Mouse (Mus musculus): ENCODE data around the gene Bcl2l11. TPM values are rescaled to one million over a fixed set of nuclear protein-coding genes. Genes with fewer than 3 reads are reported as not detected.
"Not testable (repeated sequence)": the region's sequence is repeated elsewhere in the genome, so short reads cannot be mapped to it uniquely, and the experiment has no call there.

The Bcl2l11 gene
- polyA plus RNA-seq, 1 experiment, result 2.9 TPM

- H3K27ac ChIP-seq (replicated peaks; ENCODE audit: low read depth, low read length), result no peak overlapping the region
- no peaks in the 10 kb centered on the region for H3K4me1 ChIP-seq (ENCODE audit: control insufficient read depth, insufficient read depth, insufficient read length, low read length)
- no peak overlapping the region for H3K4me3 ChIP-seq (ENCODE audit: insufficient read depth, low read depth, low read length)
Measured at GRCm38 (mm10) chr2:128094196-128094595, 31.6 kb upstream of the Bcl2l11 start.

- H3K27ac ChIP-seq (replicated peaks; ENCODE audit: low read depth, low read length), result no peak overlapping the region
- no peak overlapping the region for H3K4me3 ChIP-seq (ENCODE audit: insufficient read depth, low read depth, low read length)
- H3K4me1 ChIP-seq (ENCODE audit: control insufficient read depth, insufficient read depth, insufficient read length, low read length), result no peaks in the 10 kb centered on the region
Measured at GRCm38 (mm10) chr2:128094602-128095001, 31.2 kb upstream of the Bcl2l11 start.

- H3K27ac ChIP-seq (replicated peaks; ENCODE audit: low read depth, low read length), result no peak overlapping the region
- H3K4me3 ChIP-seq (ENCODE audit: insufficient read depth, low read depth, low read length), result no peak overlapping the region
- no peaks in the 10 kb centered on the region for H3K4me1 ChIP-seq (ENCODE audit: control insufficient read depth, insufficient read depth, insufficient read length, low read length)
Measured at GRCm38 (mm10) chr2:128095270-128095669, 30.6 kb upstream of the Bcl2l11 start.

DNA sequence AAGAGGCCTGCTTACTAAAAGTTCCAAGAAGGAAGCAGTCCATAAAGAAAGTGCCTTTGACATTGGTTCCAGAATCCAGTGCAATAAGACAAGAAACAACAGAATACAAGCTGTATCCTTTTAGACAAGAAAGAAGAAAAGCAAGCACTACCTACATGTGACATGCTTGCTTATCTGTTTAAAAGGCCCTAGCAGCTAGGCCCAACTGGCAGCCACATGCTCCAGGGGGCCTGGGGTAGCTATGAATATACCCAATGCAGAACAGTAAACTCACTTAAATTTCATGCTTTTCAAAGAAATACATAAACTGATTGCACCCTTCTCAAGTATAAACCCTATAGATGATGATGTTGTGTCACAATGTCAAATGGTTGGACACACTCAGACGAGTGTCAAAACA is 29.8 kb upstream of the Bcl2l11 start:
- Histone ChIP-seq H3K4me3 (ENCODE audit: insufficient read depth, low read depth, low read length) (no peak overlapping the region), H3K4me1 (ENCODE audit: control insufficient read depth, insufficient read depth, insufficient read length, low read length) (no peaks in the 10 kb centered on the region), H3K27ac (replicated peaks; ENCODE audit: low read depth, low read length) (no peak overlapping the region)

DNA sequence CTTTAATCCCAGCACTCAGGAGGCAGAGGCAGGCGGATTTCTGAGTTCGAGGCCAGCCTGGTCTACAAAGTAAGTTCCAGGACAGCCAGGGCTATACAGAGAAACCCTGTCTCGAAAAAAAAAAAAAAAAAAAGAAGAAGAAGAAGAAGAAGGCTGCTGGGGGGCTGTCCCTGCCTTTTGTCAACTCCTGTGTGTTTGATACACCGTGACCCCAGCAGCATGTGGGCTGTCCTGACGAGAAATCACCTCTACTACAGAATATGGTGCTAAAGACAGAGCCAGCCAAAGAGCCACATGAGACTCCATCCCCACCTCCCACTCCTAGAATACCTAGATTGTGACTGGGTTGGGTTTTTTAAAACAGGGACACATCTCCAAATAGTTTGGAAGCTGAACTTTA is 27.7 kb upstream of the Bcl2l11 start:
- not testable (repeated sequence) for H3K4me3 ChIP-seq (ENCODE audit: insufficient read depth, low read depth, low read length); H3K27ac ChIP-seq (replicated peaks; ENCODE audit: low read depth, low read length); H3K4me1 ChIP-seq (ENCODE audit: control insufficient read depth, insufficient read depth, insufficient read length, low read length)

GRCm38 (mm10) chr2:128102086-128102485 is 23.8 kb upstream of the Bcl2l11 start:
- no peak overlapping the region for H3K4me3 ChIP-seq (ENCODE audit: insufficient read depth, low read depth, low read length)
- H3K4me1 ChIP-seq (ENCODE audit: control insufficient read depth, insufficient read depth, insufficient read length, low read length), result no peaks in the 10 kb centered on the region

GRCm38 (mm10) chr2:128104815-128105214 is 21.0 kb upstream of the Bcl2l11 start:
- Histone ChIP-seq H3K27ac (replicated peaks; ENCODE audit: low read depth, low read length) (no peak overlapping the region), H3K4me3 (ENCODE audit: insufficient read depth, low read depth, low read length) (no peak overlapping the region), H3K4me1 (ENCODE audit: control insufficient read depth, insufficient read depth, insufficient read length, low read length) (no peaks in the 10 kb centered on the region)

More at GRCm38 (mm10) chr2:128102086-128102485, 23.8 kb upstream of the Bcl2l11 start:
- H3K27ac ChIP-seq (replicated peaks; ENCODE audit: low read depth, low read length), result no peak overlapping the region

DNA sequence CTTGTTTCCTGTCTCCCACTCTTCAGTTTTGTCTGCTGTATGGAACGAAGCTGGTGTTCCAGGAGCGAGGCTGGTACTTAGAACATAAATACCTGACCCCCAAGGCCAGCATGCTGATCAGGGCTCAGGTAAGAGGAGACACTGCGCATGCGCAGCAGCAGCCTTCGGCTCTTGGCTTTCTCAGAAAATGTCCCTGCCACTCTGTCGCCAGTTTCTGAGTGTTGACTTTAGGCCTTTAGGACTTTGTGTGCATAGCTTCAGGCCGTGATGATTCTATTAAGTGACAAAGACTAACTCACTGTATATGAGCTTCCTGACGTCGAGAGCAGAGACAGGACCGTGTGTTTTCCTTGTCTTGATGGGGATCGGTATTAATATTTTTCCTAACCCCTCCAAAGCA is 20.2 kb upstream of the Bcl2l11 start:
- Histone ChIP-seq H3K4me1 (ENCODE audit: control insufficient read depth, insufficient read depth, insufficient read length, low read length) (no peaks in the 10 kb centered on the region), H3K27ac (replicated peaks; ENCODE audit: low read depth, low read length) (no peak overlapping the region), H3K4me3 (ENCODE audit: insufficient read depth, low read depth, low read length) (no peak overlapping the region)

- H3K27ac ChIP-seq (replicated peaks; ENCODE audit: low read depth, low read length), result no peak overlapping the region
- no peak overlapping the region for H3K4me3 ChIP-seq (ENCODE audit: insufficient read depth, low read depth, low read length)
- H3K4me1 ChIP-seq (ENCODE audit: control insufficient read depth, insufficient read depth, insufficient read length, low read length), result no peaks in the 10 kb centered on the region
Measured at GRCm38 (mm10) chr2:128111537-128111936, 14.3 kb upstream of the Bcl2l11 start.

- no peak overlapping the region for H3K27ac ChIP-seq (replicated peaks; ENCODE audit: low read depth, low read length)
- no peak overlapping the region for H3K4me3 ChIP-seq (ENCODE audit: insufficient read depth, low read depth, low read length)
- H3K4me1 ChIP-seq (ENCODE audit: control insufficient read depth, insufficient read depth, insufficient read length, low read length), result no peaks in the 10 kb centered on the region
Measured at GRCm38 (mm10) chr2:128114621-128115020, 11.2 kb upstream of the Bcl2l11 start.

GRCm38 (mm10) chr2:128115579-128115978 is 10.3 kb upstream of the Bcl2l11 start:
- Histone ChIP-seq H3K27ac (replicated peaks; ENCODE audit: low read depth, low read length) (no peak overlapping the region), H3K4me1 (ENCODE audit: control insufficient read depth, insufficient read depth, insufficient read length, low read length) (no peaks in the 10 kb centered on the region), H3K4me3 (ENCODE audit: insufficient read depth, low read depth, low read length) (no peak overlapping the region)

DNA sequence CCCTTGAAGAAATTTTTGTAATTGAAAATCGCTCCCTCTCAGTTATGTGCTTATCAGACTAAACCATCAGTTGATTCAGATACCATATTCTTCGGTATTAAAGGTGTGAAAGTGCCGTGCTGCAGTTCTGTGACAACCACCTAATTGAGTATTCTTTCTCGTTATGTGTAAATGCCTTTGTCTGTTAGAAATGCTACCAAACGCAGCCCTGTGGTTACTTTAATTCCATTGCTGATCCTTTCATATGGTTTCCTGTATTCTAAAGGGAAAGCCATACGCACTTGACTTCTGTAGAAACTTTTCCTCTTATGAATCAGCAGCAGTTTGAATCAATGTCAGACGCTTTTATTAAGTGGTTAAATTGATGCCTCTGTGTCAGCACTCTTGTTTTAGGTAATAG is 8.2 kb upstream of the Bcl2l11 start:
- H3K27ac ChIP-seq (replicated peaks; ENCODE audit: low read depth, low read length), result no peak overlapping the region
- H3K4me1 ChIP-seq (ENCODE audit: control insufficient read depth, insufficient read depth, insufficient read length, low read length), result no peaks in the 10 kb centered on the region
- no peak overlapping the region for H3K4me3 ChIP-seq (ENCODE audit: insufficient read depth, low read depth, low read length)

DNA sequence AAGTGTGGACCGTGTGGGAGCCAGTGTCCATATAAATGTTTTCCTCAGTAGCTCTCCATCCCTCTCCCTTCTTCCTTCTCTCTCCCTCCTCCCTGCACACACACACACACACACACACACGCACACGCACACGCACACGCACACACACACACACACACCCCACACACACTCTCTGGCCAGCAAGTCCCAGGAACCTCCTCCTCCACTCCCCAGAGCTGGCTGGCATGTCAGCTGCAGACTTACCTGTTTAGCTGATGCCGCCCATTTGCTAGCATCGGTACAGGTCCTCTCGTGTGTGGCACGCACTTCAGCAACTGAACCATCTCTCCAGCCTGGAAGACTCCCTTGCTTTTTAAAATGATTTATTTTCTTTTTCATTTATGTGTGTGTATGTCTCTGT is 6.9 kb upstream of the Bcl2l11 start:
- H3K27ac ChIP-seq (replicated peaks; ENCODE audit: low read depth, low read length), result no peak overlapping the region
- H3K4me3 ChIP-seq (ENCODE audit: insufficient read depth, low read depth, low read length), result no peak overlapping the region
- H3K4me1 ChIP-seq (ENCODE audit: control insufficient read depth, insufficient read depth, insufficient read length, low read length), result peaks cover 5% of the 10 kb centered on the region; the same call in 1 of the 2 replicates

DNA sequence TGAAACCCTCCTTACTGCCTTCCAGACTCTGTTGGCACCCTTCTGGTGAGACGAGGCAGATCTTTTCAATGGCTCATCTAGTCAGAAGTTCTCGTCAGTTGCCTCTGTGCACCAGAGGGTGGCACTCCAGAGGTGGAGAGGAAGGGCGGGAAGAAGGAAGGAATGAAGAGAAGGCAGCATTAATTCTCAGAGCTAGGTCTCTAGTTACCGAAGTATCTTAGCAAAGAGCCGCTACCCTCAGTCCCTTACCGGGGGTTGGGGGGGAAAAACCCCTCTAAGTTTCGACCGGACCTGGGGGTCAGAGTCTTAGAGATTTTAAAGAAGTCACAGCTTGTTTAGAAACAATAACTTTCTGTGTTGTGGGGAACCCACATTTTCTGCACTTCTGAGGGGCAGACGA is 3.3 kb upstream of the Bcl2l11 start:
- Histone ChIP-seq H3K27ac (replicated peaks; ENCODE audit: low read depth, low read length) (no peak overlapping the region), H3K4me1 (ENCODE audit: control insufficient read depth, insufficient read depth, insufficient read length, low read length) (peaks cover 10% of the 10 kb centered on the region; the same call in 1 of the 2 replicates), H3K4me3 (ENCODE audit: insufficient read depth, low read depth, low read length) (0 out of 2 replicates have a peak overlapping the region, but pooled peaks have one; percentile 27)

DNA sequence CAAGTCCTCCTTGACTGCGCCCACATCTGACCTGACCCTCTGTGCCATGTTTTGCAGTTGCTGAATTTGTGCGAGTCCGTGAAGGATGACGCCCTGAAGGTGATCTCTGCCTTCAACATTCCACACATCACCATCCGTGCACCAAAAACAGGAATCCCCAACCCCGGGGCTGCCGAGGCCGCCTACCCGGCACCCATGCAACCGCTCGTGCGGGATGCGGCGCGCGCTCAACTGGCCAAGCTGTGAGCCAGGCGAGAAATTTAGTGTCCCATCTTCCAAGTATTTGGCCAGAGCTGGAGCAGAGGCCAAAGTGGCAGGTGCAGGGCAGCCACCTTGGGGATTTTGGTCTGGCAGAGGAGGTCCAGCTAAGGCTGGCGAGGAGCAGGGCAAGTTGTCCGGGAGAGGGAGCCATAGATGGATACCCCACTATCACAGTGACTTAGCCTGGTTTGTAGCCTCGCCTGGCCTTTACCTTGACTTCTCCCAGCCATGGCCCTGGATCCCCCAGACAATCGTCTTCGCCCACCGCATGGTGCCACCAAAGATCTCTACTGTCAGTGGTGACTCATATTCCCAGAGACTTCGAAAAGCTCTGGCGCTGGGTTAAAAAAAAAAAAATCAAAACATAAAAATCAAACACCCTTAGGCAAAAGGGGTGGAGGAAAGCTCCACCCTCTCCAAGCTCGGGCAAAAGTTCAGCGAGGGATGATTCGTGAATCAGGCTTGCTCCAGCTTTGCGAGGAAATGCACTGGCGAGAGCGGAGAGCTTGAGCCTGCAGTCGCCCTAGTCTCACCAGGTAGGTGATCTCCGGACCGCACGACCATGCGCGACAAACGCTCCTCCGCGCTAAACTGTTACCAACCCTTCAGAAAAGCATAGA is 2.7 kb upstream of the Bcl2l11 start:
- Histone ChIP-seq H3K4me1 (ENCODE audit: control insufficient read depth, insufficient read depth, insufficient read length, low read length) (peaks cover 10% of the 10 kb centered on the region; the same call in 1 of the 2 replicates), H3K27ac (replicated peaks; ENCODE audit: low read depth, low read length) (no peak overlapping the region), H3K4me3 (ENCODE audit: insufficient read depth, low read depth, low read length) (peak overlapping the region; percentile 27)

Data from brown adipose tissue, adult 24 weeks (tissue).